Mouse (Mus musculus): ENCODE measurements at regions not wholly inside any gene's neighbourhood (a gene's known extent, or its start where the extent isn't known, plus 50 kb on each side); places are given as distances from the start of the nearest gene placed in this dataset.

DNA sequence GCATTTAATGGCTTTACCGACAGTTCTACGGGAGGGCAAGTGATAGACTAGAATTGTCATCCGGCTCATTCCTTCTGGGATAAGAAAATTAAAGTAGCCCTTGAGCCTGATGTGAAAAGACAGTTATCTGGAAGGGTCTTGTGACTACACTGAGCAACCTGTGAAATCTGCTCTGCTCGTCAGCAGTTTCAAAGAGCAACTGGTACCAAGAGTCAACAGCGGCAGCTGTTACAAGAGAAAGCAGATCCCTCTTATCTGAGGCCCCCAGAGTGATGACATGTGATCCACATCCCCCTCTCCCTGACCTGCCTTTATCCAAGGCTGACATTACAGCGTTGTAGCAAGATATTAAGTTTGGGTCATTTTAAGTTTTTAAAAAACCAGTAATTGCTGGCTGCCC lies 52.6 kb upstream of the Unc13c start:
- DNase-seq (ENCODE audit: low spot score in 2 of 2): no peak
- TF ChIP-seq CTCF (conservative IDR thresholded peaks at IDR 0.05): no peak
- Histone ChIP-seq H3K27ac (no peak overlapping the region), H3K4me3 (no peak overlapping the region)

- no peak for DNase-seq (ENCODE audit: low spot score in 2 of 2)
Observed at GRCm38 (mm10) chr9:74023922-74024321, 55.2 kb upstream of the Unc13c start.

DNA sequence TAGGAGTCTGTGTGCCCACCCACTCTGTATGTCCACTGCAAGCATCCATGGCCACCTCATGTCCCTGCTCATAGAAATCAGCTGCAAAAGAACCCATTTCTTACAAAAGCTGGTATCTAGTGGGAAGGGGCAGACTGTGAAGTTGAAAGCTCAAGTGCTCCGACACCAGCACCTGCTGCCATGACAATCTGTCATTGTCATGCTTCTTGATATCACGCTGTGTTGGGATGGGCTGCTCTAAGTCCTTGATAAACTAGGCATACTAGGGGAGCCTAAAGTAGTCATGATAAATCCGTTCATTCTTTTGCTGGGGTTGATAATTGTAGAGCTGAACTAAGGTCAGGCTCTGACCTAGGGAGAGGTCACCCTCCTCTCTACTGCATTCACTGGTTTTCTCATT lies 57.4 kb upstream of the Unc13c start:
- no peak overlapping the region for H3K27ac ChIP-seq
- H3K4me3 ChIP-seq: no peak overlapping the region
- TF ChIP-seq CTCF (conservative IDR thresholded peaks at IDR 0.05): no peak
- no peak for DNase-seq (ENCODE audit: low spot score in 2 of 2)

More at GRCm38 (mm10) chr9:74023922-74024321, 55.2 kb upstream of the Unc13c start:
- Histone ChIP-seq H3K4me3 (no peak overlapping the region), H3K27ac (no peak overlapping the region)
- peak; percentile 32; the same call in 1 of the 2 replicates for TF ChIP-seq CTCF (conservative IDR thresholded peaks at IDR 0.05)

DNA sequence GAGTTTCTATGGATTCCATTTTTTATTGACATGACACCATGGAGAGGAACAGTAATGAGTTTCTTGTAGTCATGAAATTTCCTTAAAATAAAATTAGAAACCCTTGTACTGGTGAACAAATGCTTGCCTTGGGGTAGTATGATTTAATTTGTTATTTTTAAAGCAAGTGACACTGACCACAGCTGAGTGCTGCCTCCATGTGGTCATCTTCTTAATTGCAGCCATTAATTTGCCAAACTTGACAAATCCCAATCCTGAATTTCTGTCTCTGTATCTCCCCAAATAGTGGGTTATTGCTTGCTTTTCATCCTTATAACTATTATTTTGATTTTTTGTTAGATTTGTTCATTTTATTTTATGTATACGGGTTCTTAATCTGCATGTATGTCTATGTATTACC lies 59.7 kb upstream of the Unc13c start:
- TF ChIP-seq CTCF (conservative IDR thresholded peaks at IDR 0.05): peak; percentile 83
- peak; percentile 3 to 27 for DNase-seq (ENCODE audit: low spot score in 2 of 2)
- Histone ChIP-seq H3K4me3 (no peak overlapping the region), H3K27ac (no peak overlapping the region)

- TF ChIP-seq CTCF (conservative IDR thresholded peaks at IDR 0.05): no peak
- DNase-seq (ENCODE audit: low spot score in 2 of 2): no peak
- H3K27ac ChIP-seq: no peak overlapping the region
Observed at GRCm38 (mm10) chr9:74045936-74046335, 64.2 kb upstream of the Wdr72 start.

GRCm38 (mm10) chr9:74049776-74050175 lies 60.4 kb upstream of the Wdr72 start:
- no peak overlapping the region for H3K4me3 ChIP-seq
- no peak overlapping the region for H3K27ac ChIP-seq
- TF ChIP-seq CTCF (conservative IDR thresholded peaks at IDR 0.05): no peak
- no peak for DNase-seq (ENCODE audit: low spot score in 2 of 2)

More at GRCm38 (mm10) chr9:74045936-74046335, 64.2 kb upstream of the Wdr72 start:
- H3K4me3 ChIP-seq: no peak overlapping the region

DNA sequence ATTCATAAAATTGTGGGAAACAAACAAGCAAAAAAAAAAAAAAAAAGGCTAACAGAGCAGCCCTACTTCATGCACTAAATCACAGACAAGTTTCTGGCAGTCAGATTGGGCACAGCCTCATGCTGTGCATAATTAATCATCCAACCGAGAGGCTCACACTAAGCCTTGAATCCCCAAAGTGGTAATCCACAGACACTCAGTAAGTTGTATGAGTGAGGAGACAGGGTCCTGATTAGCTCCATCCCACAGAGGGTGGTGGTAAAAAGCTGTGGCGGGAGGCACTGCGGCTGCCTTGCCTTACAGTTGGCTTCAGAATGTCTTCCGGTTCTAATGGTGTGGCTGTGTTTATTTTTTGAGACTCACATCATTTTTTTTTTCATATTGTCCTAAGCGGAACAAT lies 53.4 kb upstream of the Wdr72 start:
- Histone ChIP-seq H3K4me3 (no peak overlapping the region; the same call in 1 of the 2 replicates), H3K27ac (no peak overlapping the region)
- DNase-seq (ENCODE audit: low spot score in 2 of 2): no peak
- TF ChIP-seq CTCF (conservative IDR thresholded peaks at IDR 0.05): no peak

DNA sequence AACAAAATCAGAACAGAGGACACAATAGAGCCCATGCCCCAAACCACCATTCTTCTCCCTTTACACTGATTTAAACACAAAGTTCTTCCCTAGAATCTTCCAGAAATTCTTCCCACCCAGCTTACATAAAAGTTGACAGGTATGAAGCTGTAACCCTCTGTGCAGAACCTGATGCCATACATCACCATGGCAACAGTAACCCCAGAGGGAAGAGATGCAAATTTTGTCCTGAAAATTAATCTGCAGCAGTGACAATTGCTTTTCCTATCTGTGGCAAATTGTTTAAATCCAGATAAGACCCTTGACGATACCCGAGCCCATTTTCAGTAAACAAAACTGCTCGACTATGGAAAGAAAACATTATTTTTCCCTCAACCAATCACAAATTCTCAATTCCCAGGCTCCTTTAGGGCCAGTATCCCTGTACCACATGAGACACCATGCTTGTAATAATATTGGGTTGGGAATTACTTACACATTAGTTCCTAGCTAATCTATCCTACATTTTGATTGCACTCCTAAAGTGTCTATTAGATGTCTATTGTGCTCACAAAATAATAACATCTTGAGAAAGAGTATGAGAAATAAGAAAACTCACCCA lies 52.6 kb upstream of the Wdr72 start:
- H3K4me3 ChIP-seq: no peak overlapping the region
- TF ChIP-seq CTCF (conservative IDR thresholded peaks at IDR 0.05): no peak
- no peak for DNase-seq (ENCODE audit: low spot score in 2 of 2)
- H3K27ac ChIP-seq: no peak overlapping the region

GRCm38 (mm10) chr9:74058269-74058871 lies 51.8 kb upstream of the Wdr72 start:
- Histone ChIP-seq H3K27ac (no peak overlapping the region), H3K4me3 (no peak overlapping the region)
- no peak for DNase-seq (ENCODE audit: low spot score in 2 of 2)
- TF ChIP-seq CTCF (conservative IDR thresholded peaks at IDR 0.05): no peak
